Mouse (Mus musculus): ENCODE data around the gene Fbxw4. TPM values are rescaled to one million over a fixed set of nuclear protein-coding genes. Genes with fewer than 3 reads are reported as not detected.
A peak's percentile ranks its signal among the peaks of the same experiment; 100 is the strongest.

Gene Fbxw4
- total RNA-seq (2021) = 10 to 100 TPM; 34.4 to 35.9 TPM

- intact Hi-C loops (cut with DNase I) = no loop called here
- DNase-seq (ENCODE audit: low spot score in 2 of 2) = peak; percentile 81 to 83
Measured at GRCm38 (mm10) chr19:45659738-45660502, at the start of gene Fbxw4. Gene Fbxw4, minus strand, starts transcription at chr19:45660312.

GRCm38 (mm10) chr19:45708704-45709103, 48.6 kb upstream of the Fbxw4 start:
- intact Hi-C loops (cut with DNase I) = no loop called here
- no peak for DNase-seq (ENCODE audit: low spot score in 2 of 2)

GRCm38 (mm10) chr19:45696281-45696600, 36.1 kb upstream of the Fbxw4 start:
- intact Hi-C loops (cut with DNase I) = no loop called here
- DNase-seq (ENCODE audit: low spot score in 2 of 2) = no peak

GRCm38 (mm10) chr19:45695496-45696280, 35.6 kb upstream of the Fbxw4 start:
- no peak for DNase-seq (ENCODE audit: low spot score in 2 of 2)
- intact Hi-C loops (cut with DNase I) = no loop called here

- no peak for DNase-seq (ENCODE audit: low spot score in 2 of 2)
- intact Hi-C loops (cut with DNase I) = no loop called here
Measured at GRCm38 (mm10) chr19:45694056-45694455, 33.9 kb upstream of the Fbxw4 start.

GRCm38 (mm10) chr19:45692211-45692610, 32.1 kb upstream of the Fbxw4 start:
- intact Hi-C loops (cut with DNase I) = no loop called here
- peak; percentile 23 to 39 for DNase-seq (ENCODE audit: low spot score in 2 of 2)

GRCm38 (mm10) chr19:45691001-45691535, 31.0 kb upstream of the Fbxw4 start:
- intact Hi-C loops (cut with DNase I) = no loop called here
- no peak for DNase-seq (ENCODE audit: low spot score in 2 of 2)

- DNase-seq (ENCODE audit: low spot score in 2 of 2) = no peak
- intact Hi-C loops (cut with DNase I) = no loop called here
Measured at GRCm38 (mm10) chr19:45687001-45687400, 26.9 kb upstream of the Fbxw4 start.

GRCm38 (mm10) chr19:45683676-45684075, 23.6 kb upstream of the Fbxw4 start:
- intact Hi-C loops (cut with DNase I) = no loop called here
- DNase-seq (ENCODE audit: low spot score in 2 of 2) = no peak

- intact Hi-C loops (cut with DNase I) = no loop called here
- DNase-seq (ENCODE audit: low spot score in 2 of 2) = no peak
Measured at GRCm38 (mm10) chr19:45680495-45681130, 20.5 kb upstream of the Fbxw4 start.

GRCm38 (mm10) chr19:45676723-45677269, 16.7 kb upstream of the Fbxw4 start:
- intact Hi-C loops (cut with DNase I) = loop anchor here (10.0 kb wide), 1 partner anchor 442 kb away; the partner anchor contains the start of gene Lbx1
- no peak for DNase-seq (ENCODE audit: low spot score in 2 of 2)

GRCm38 (mm10) chr19:45675720-45676581, 15.8 kb upstream of the Fbxw4 start:
- no peak for DNase-seq (ENCODE audit: low spot score in 2 of 2)
- intact Hi-C loops (cut with DNase I) = loop anchor here (10.0 kb wide), 1 partner anchor 441 kb away; the partner anchor contains the start of gene Lbx1

GRCm38 (mm10) chr19:45675196-45675595, 15.1 kb upstream of the Fbxw4 start:
- intact Hi-C loops (cut with DNase I) = loop anchor here (10.0 kb wide), 1 partner anchor 440 kb away; the partner anchor contains the start of gene Lbx1
- no peak for DNase-seq (ENCODE audit: low spot score in 2 of 2)

- intact Hi-C loops (cut with DNase I) = loop anchor here (10.0 kb wide), 1 partner anchor 438 kb away; the partner anchor contains the start of gene Lbx1
- DNase-seq (ENCODE audit: low spot score in 2 of 2) = no peak
Measured at GRCm38 (mm10) chr19:45672971-45673370, 12.9 kb upstream of the Fbxw4 start.

- intact Hi-C loops (cut with DNase I) = no loop called here
- no peak for DNase-seq (ENCODE audit: low spot score in 2 of 2)
Measured at GRCm38 (mm10) chr19:45668986-45669385, 8.9 kb upstream of the Fbxw4 start.

GRCm38 (mm10) chr19:45663851-45664250, 3.7 kb upstream of the Fbxw4 start:
- intact Hi-C loops (cut with DNase I) = no loop called here
- DNase-seq (ENCODE audit: low spot score in 2 of 2) = no peak

- intact Hi-C loops (cut with DNase I) = no loop called here
- no peak for DNase-seq (ENCODE audit: low spot score in 2 of 2)
Measured at GRCm38 (mm10) chr19:45660503-45660790, 335 bp upstream of the Fbxw4 start.

GRCm38 (mm10) chr19:45659301-45659737, 793 bp downstream of the Fbxw4 start:
- no peak for DNase-seq (ENCODE audit: low spot score in 2 of 2)
- intact Hi-C loops (cut with DNase I) = no loop called here

Data from left cerebral cortex, postnatal 36 days (tissue).